Mouse (Mus musculus): ENCODE results near the gene Gse1. TPM values are rescaled to one million over a fixed set of nuclear protein-coding genes. Genes with fewer than 3 reads are reported as not detected.

The Gse1 gene
- total RNA-seq, 1 experiment: 21.4 TPM

DNA sequence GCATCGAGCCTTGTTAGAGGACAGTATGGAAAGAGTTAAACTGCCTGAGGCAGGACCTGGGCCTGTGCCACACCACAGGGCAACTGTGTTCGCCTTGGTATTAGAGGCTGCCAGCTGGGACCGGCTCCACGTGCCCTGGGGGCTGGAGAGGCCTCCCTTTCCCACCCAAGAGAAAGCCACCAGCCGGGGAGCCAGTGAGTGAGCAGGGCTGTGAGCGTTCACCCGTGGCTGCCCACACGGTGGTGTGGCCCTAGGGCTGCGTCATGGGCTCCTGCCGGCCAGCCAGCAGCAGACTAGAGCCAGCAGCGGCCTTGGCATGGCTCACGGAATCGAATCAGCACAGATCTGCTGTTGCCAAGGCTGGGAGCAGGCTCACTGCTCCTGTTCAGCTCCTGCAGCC is 42.2 kb downstream of the Gse1 start:
- H3K4me1 ChIP-seq (ENCODE audit: control insufficient read depth in 2 of 2, insufficient read depth in 2 of 2, low read length in 2 of 2, poor library complexity in 1 of 2): peaks cover 9 to 17% of the 10 kb centered on the region in 2 experiments; a peak in 3 of 4 replicates
- no peaks in the 10 kb centered on the region for H3K36me3 ChIP-seq (ENCODE audit: control insufficient read depth, insufficient read depth, low read length, poor library complexity, severe bottlenecking)
- no peaks in the 10 kb centered on the region for H3K9me3 ChIP-seq (ENCODE audit: control insufficient read depth, insufficient read depth, low read depth, low read length)
- TF ChIP-seq HCFC1 (IDR thresholded peaks at IDR 0.05; ENCODE audit: borderline replicate concordance, insufficient read depth, low read length) (no peak), ZNF384 (IDR thresholded peaks at IDR 0.05; ENCODE audit: low read depth, low read length) (no peak), MAFK (IDR thresholded peaks at IDR 0.05; ENCODE audit: insufficient read depth, low read depth, low read length) (no peak), ZC3H11A (IDR thresholded peaks at IDR 0.05; ENCODE audit: borderline replicate concordance, low read depth, low read length) (no peak), CHD2 (IDR thresholded peaks at IDR 0.05; ENCODE audit: low read depth, low read length) (no peak)
- no peak overlapping the region for H3K4me3 ChIP-seq (ENCODE audit: insufficient read depth in 1 of 2, low read depth in 1 of 2, low read length in 2 of 2, poor library complexity in 1 of 2, severe bottlenecking in 1 of 2)
- no peak for DNase-seq (ENCODE audit: low read depth, low spot score)
- no peak overlapping the region for H3K27ac ChIP-seq (ENCODE audit: insufficient read depth, low read depth, low read length, poor library complexity, severe bottlenecking)
- H3K9ac ChIP-seq (ENCODE audit: insufficient read depth, low read depth, low read length, poor library complexity, severe bottlenecking): no peak overlapping the region
- in situ Hi-C loops (cut with MboI; ENCODE audit: low sequenced_read_pairs in 2 of 2, unreplicated experiment in 2 of 2): no loop called here

DNA sequence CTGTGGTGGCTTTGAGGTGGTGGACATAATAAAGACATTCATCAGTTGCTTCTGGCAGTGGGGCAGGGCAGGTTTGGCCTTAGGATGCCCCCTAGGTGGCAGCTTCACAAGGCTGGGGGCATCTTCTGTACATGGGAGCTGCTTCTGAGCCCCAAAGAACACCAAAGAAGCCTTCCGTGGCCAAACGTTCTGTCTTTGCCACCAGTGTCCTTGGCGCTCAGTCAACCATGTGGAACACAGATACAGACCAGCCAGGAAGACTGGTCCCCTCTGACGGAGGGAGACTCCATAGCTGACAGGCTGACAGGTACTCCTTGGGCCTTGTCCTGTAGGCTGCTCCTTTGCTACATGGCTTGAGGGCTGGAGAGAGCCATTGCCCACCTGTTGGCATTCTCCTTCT is 45.2 kb downstream of the Gse1 start:
- no peak for DNase-seq (ENCODE audit: low read depth, low spot score)
- Histone ChIP-seq H3K4me3 (ENCODE audit: insufficient read depth in 1 of 2, low read depth in 1 of 2, low read length in 2 of 2, poor library complexity in 1 of 2, severe bottlenecking in 1 of 2) (no peak overlapping the region), H3K36me3 (ENCODE audit: control insufficient read depth, insufficient read depth, low read length, poor library complexity, severe bottlenecking) (no peaks in the 10 kb centered on the region), H3K4me1 (ENCODE audit: control insufficient read depth in 2 of 2, insufficient read depth in 2 of 2, low read length in 2 of 2, poor library complexity in 1 of 2) (peaks cover 2 to 24% of the 10 kb centered on the region in 2 experiments; a peak in 3 of 4 replicates), H3K27ac (ENCODE audit: insufficient read depth, low read depth, low read length, poor library complexity, severe bottlenecking) (no peak overlapping the region), H3K9ac (ENCODE audit: insufficient read depth, low read depth, low read length, poor library complexity, severe bottlenecking) (no peak overlapping the region), H3K9me3 (ENCODE audit: control insufficient read depth, insufficient read depth, low read depth, low read length) (no peaks in the 10 kb centered on the region)
- in situ Hi-C loops (cut with MboI; ENCODE audit: low sequenced_read_pairs in 2 of 2, unreplicated experiment in 2 of 2): no loop called here
- TF ChIP-seq ZNF384 (IDR thresholded peaks at IDR 0.05; ENCODE audit: low read depth, low read length) (no peak), HCFC1 (IDR thresholded peaks at IDR 0.05; ENCODE audit: borderline replicate concordance, insufficient read depth, low read length) (no peak), ZC3H11A (IDR thresholded peaks at IDR 0.05; ENCODE audit: borderline replicate concordance, low read depth, low read length) (no peak)

DNA sequence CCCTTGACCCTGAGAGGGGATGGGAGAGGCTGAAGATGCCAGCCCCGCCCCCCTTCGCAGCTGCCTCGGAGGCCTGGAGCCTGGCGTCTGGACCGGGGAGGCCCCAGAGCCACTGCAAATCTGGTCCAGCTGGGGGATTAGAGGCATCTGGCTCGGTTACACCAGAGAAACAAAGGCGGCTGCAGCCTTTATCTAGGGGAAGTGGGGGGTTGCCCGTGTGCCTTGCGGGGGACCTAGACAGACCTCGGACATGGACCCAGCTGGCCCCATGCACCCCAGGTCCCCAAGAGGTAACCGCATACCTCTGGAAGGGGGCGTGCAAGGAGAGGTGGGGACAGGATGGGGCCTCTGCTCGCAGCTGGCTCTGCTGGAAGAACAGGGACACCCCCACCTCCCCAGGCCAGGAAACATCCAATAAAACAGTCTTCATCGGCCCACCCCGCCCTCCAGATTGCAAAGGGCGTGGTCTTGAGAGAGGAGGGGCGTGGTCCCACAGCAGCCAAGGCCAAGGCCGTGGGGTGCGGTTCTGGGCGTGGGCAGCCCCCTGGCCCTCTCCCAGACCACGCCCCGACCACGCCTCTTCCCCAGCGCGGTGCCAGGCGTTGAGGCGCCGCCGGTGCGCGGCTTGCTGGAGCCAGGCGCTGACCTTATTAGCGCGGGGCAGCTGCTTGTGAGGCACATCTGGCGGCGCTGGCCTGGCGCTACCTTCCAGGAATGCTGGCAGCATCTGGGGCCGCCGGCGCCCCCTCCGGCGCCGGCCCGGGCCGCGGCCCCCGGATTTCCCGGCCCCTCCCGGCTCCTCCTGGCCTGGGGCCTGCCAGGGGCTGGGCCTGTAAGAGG is 48.0 kb downstream of the Gse1 start:
- H3K9ac ChIP-seq (ENCODE audit: insufficient read depth, low read depth, low read length, poor library complexity, severe bottlenecking): peak overlapping the region; percentile 47; the same call in 1 of the 2 replicates
- no peak overlapping the region for H3K27ac ChIP-seq (ENCODE audit: insufficient read depth, low read depth, low read length, poor library complexity, severe bottlenecking)
- no peaks in the 10 kb centered on the region for H3K36me3 ChIP-seq (ENCODE audit: control insufficient read depth, insufficient read depth, low read length, poor library complexity, severe bottlenecking)
- TF ChIP-seq CHD2 (IDR thresholded peaks at IDR 0.05; ENCODE audit: low read depth, low read length) (no peak), ZNF384 (IDR thresholded peaks at IDR 0.05; ENCODE audit: low read depth, low read length) (no peak), HCFC1 (IDR thresholded peaks at IDR 0.05; ENCODE audit: borderline replicate concordance, insufficient read depth, low read length) (no peak), ZC3H11A (IDR thresholded peaks at IDR 0.05; ENCODE audit: borderline replicate concordance, low read depth, low read length) (no peak), MAFK (IDR thresholded peaks at IDR 0.05; ENCODE audit: insufficient read depth, low read depth, low read length) (no peak)
- in situ Hi-C loops (cut with MboI; ENCODE audit: low sequenced_read_pairs in 2 of 2, unreplicated experiment in 2 of 2): no loop called here
- H3K4me3 ChIP-seq (ENCODE audit: insufficient read depth in 1 of 2, low read depth in 1 of 2, low read length in 2 of 2, poor library complexity in 1 of 2, severe bottlenecking in 1 of 2): peak overlapping the region; percentile 51 to 55
- peaks cover 0 to 19% of the 10 kb centered on the region in 2 experiments; a peak in 3 of 4 replicates for H3K4me1 ChIP-seq (ENCODE audit: control insufficient read depth in 2 of 2, insufficient read depth in 2 of 2, low read length in 2 of 2, poor library complexity in 1 of 2)
- DNase-seq (ENCODE audit: low read depth, low spot score): peak; percentile 80
- no peaks in the 10 kb centered on the region for H3K9me3 ChIP-seq (ENCODE audit: control insufficient read depth, insufficient read depth, low read depth, low read length)

DNA sequence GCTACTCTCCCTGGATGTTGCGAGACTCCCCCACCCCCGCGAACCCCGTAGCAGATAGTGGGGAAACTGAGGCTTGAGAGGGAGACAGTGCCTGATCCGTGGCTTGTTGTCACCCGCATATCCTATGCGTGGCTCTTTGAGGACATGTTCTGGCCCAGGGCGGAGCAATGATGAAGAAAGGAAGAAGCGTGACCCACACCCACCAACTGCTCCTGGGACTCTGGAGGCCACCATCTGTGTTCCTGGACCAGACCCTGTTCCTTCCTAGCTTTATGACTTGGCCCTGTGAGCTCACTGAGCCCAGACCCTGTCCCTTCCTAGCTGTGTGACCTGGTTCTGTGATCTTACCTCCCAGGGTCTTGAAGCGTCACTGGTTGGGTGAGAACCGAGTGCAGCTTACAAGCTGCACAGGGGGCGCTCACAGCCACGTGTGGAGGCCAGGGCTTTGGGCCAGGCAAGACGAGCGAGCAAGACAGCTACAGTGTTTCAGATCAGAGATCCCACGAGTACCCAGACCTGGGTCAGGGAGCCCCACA is 48.7 kb downstream of the Gse1 start:
- Histone ChIP-seq H3K9ac (ENCODE audit: insufficient read depth, low read depth, low read length, poor library complexity, severe bottlenecking) (peak overlapping the region; percentile 47; the same call in 1 of the 2 replicates), H3K4me1 (ENCODE audit: control insufficient read depth in 2 of 2, insufficient read depth in 2 of 2, low read length in 2 of 2, poor library complexity in 1 of 2) (peaks cover 0 to 19% of the 10 kb centered on the region in 2 experiments; a peak in 3 of 4 replicates), H3K36me3 (ENCODE audit: control insufficient read depth, insufficient read depth, low read length, poor library complexity, severe bottlenecking) (no peaks in the 10 kb centered on the region), H3K9me3 (ENCODE audit: control insufficient read depth, insufficient read depth, low read depth, low read length) (no peaks in the 10 kb centered on the region), H3K27ac (ENCODE audit: insufficient read depth, low read depth, low read length, poor library complexity, severe bottlenecking) (no peak overlapping the region), H3K4me3 (ENCODE audit: insufficient read depth in 1 of 2, low read depth in 1 of 2, low read length in 2 of 2, poor library complexity in 1 of 2, severe bottlenecking in 1 of 2) (peak overlapping the region; percentile 51 to 55; a peak in 3 of 4 replicates)
- no peak for DNase-seq (ENCODE audit: low read depth, low spot score)
- TF ChIP-seq HCFC1 (IDR thresholded peaks at IDR 0.05; ENCODE audit: borderline replicate concordance, insufficient read depth, low read length) (no peak), ZC3H11A (IDR thresholded peaks at IDR 0.05; ENCODE audit: borderline replicate concordance, low read depth, low read length) (no peak)
- in situ Hi-C loops (cut with MboI; ENCODE audit: low sequenced_read_pairs in 2 of 2, unreplicated experiment in 2 of 2): no loop called here
